Mouse (Mus musculus): ENCODE data around the gene Abhd12.

DNA sequence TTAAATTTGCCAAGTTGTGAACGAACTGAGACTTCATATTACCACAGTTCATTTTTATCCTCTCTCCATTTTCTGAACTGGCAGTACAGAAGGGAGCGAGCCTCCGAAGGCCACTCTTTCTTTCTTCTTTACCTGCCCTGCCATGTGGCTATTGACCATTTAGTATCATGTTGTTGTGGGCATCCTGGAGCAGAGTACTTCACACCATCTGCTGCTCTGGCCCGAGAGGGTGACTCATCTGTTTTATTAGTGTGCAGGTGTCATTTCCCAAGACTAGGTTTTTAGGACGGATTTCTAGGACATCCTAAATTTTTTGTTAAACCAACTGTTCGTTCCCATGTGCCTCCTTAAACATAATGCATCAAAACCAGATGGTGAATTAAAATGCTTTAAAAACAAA, 24.6 kb upstream of the Abhd12 start:
- TF ChIP-seq CTCF (IDR thresholded peaks at IDR 0.05; ENCODE audit: insufficient read depth, low read length) (no peak), POLR2A (IDR thresholded peaks at IDR 0.05; ENCODE audit: borderline replicate concordance, extremely low read depth, low read depth, low read length) (no peak)

Data from lung, adult 2 months (tissue).